Mouse (Mus musculus): Measurements from ENCODE around the gene Il1rl2.

GRCm38 (mm10) chr1:40281950-40282349, 42.5 kb upstream of the Il1rl2 start:
- no peak for TF ChIP-seq CTCF (IDR thresholded peaks at IDR 0.05; ENCODE audit: control insufficient read depth, insufficient read depth, low read length)
- no peak for TF ChIP-seq POLR2A (IDR thresholded peaks at IDR 0.05; ENCODE audit: borderline replicate concordance, control insufficient read depth, low read depth, low read length)

Data from bone marrow, adult 2 months (tissue).